Mouse (Mus musculus) embryonic facial prominence, embryonic 11.5 days (tissue): ENCODE measurements around the gene Shroom3. TPM values are rescaled to one million over a fixed set of nuclear protein-coding genes. Genes with fewer than 3 reads are reported as not detected.

ENCODE experiments used
- ATAC-seq: fragments of 200-750 bp; cut with Nextera tagmentation; replicated peaks from 2 replicates; pipeline ENCODE4 v1.8.0; 2017; ENCODE audit warnings: low read depth; ENCODE audit not compliant: insufficient number of reproducible peaks, low FRiP score, low TSS enrichment
- DNase-seq: peaks from one replicate; pipeline ENCODE4 v3.0.0-alpha.2; 2015; ENCODE audit warnings: low spot score
- H3K27ac ChIP-seq: fragments of 300-500 bp; sonication (generic); replicated peaks from 2 replicates; pipeline ENCODE4 v1.5.1; 2014; ENCODE audit warnings: mild to moderate bottlenecking, low read depth, low read length, control low read depth
- H3K27me3 ChIP-seq: fragments of 300-500 bp; sonication (generic); 2 replicates; pipeline ENCODE4 v1.6.1; 2014; ENCODE audit warnings: mild to moderate bottlenecking, low read length, moderate library complexity, mixed read lengths; ENCODE audit not compliant: control insufficient read depth, insufficient read depth
- H3K36me3 ChIP-seq: fragments of 300-500 bp; sonication (generic); replicated peaks from 2 replicates; pipeline ENCODE4 v1.6.1; 2014; ENCODE audit warnings: low read depth, mild to moderate bottlenecking, low read length, moderate library complexity, mixed read lengths; ENCODE audit not compliant: control insufficient read depth, insufficient read depth
- H3K4me1 ChIP-seq: fragments of 300-500 bp; sonication (generic); 2 replicates; pipeline ENCODE4 v1.6.1; 2014; ENCODE audit warnings: low read length, mixed read lengths; ENCODE audit not compliant: control insufficient read depth, insufficient read depth
- H3K4me2 ChIP-seq: fragments of 300-500 bp; sonication (generic); 2 replicates; pipeline ENCODE4 v1.6.1; 2014; ENCODE audit warnings: low read depth, mild to moderate bottlenecking, control low read depth, low read length, moderate library complexity
- H3K4me3 ChIP-seq: fragments of 300-500 bp; sonication (generic); 2 replicates; pipeline ENCODE4 v1.5.1; 2014; ENCODE audit warnings: low read depth, low read length, control low read depth
- H3K9ac ChIP-seq: fragments of 300-500 bp; sonication (generic); replicated peaks from 2 replicates; pipeline ENCODE4 v1.6.1; 2014; ENCODE audit warnings: mild to moderate bottlenecking, control low read depth, low read length
- H3K9me3 ChIP-seq: fragments of 300-500 bp; sonication (generic); replicated peaks from 2 replicates; pipeline ENCODE4 v1.6.1; 2016; ENCODE audit warnings: mild to moderate bottlenecking, low read length, inconsistent platforms, mixed read lengths; ENCODE audit not compliant: control insufficient read depth
- WGBS: fragments of 180-500 bp; shearing (Covaris S2); extraction: QIAGEN DNeasy Blood & Tissue Kit; methylation state at CpG from one replicate; pipeline ENCODE4 v1.1.7; 2014; 5-methylcytosine and 5-hydroxymethylcytosine counted together
- polyA plus RNA-seq: library from polyadenylated mRNA; unstranded; fragments of >200 nt; fragmentation: Nextera tagmentation; extraction: Ambion mirVana; gene quantifications from 2 replicates; pipeline ENCODE4 v1.2.1, GENCODE M21; 2014

Shroom3 gene
- polyA plus RNA-seq, 1 experiment from 2014 or later = 2.2 TPM

DNA sequence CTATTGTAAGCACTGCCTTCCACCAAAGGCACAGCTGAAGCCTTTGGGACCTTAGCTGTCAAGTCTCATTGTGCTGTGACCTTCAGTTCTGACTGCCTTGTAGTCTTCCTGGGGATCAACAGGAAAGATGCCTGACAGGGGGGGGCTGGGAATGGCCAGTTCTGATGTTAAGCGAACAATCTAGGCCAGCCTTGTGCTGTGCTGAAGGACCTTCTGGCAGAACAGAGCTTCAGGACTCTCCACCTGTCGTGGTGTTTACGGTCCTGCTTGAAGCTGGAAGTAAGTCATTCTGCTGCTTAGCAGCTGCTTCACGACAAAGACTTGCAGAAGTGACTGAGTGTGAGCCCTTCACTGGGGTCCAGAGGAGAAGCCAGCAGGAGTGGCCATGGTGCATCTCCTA is 156.1 kb downstream of the Shroom3 start:
- WGBS = 87% methylated on average over 4 of the region's 4 CpGs
- DNase-seq = no peak
- no peak for ATAC-seq
- H3K9me3 ChIP-seq = no peaks in the 10 kb centered on the region
- no peaks in the 10 kb centered on the region for H3K27me3 ChIP-seq
- no peak overlapping the region for H3K9ac ChIP-seq
- no peak overlapping the region for H3K27ac ChIP-seq
- H3K4me3 ChIP-seq = no peak overlapping the region
- H3K4me2 ChIP-seq = no peak overlapping the region
- no peaks in the 10 kb centered on the region for H3K4me1 ChIP-seq
- H3K36me3 ChIP-seq = no peaks in the 10 kb centered on the region

DNA sequence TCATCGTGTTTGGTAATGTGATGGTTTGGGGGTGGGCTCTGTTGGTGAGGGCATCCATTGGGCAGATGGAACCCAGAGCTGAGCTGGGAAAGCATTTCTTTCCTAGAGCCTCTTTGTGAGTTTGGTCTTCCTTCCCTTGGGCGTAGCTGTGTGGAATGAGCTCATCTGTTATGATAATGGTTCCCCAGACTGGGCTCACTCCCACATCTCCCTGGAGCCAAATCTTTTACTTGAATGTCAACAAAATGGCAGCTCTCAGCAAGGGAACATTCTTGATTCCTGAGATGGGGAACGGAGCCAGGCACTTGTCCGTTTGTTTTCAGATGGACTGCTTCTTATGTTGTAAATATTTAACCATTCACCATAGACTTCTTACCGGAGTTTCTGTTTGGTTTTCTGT is 158.2 kb downstream of the Shroom3 start:
- H3K9me3 ChIP-seq = no peaks in the 10 kb centered on the region
- no peaks in the 10 kb centered on the region for H3K27me3 ChIP-seq
- DNase-seq (no peak), ATAC-seq (no peak)
- H3K4me3 ChIP-seq = no peak overlapping the region
- H3K4me2 ChIP-seq = no peak overlapping the region
- whole genome bisulfite sequencing = 72% methylated on average over 5 of the region's 5 CpGs
- no peaks in the 10 kb centered on the region for H3K36me3 ChIP-seq
- H3K27ac ChIP-seq = no peak overlapping the region
- no peak overlapping the region for H3K9ac ChIP-seq
- H3K4me1 ChIP-seq = no peaks in the 10 kb centered on the region

GRCm38 (mm10) chr5:92842417-92842816 is 159.2 kb downstream of the Shroom3 start:
- no peaks in the 10 kb centered on the region for H3K27me3 ChIP-seq
- no peak for ATAC-seq
- H3K4me1 ChIP-seq = no peaks in the 10 kb centered on the region
- H3K4me2 ChIP-seq = no peak overlapping the region
- H3K4me3 ChIP-seq = no peak overlapping the region
- H3K27ac ChIP-seq = no peak overlapping the region
- DNase-seq = no peak
- no peaks in the 10 kb centered on the region for H3K9me3 ChIP-seq
- H3K9ac ChIP-seq = no peak overlapping the region
- WGBS = 68% methylated on average over 8 of the region's 8 CpGs
- H3K36me3 ChIP-seq = no peaks in the 10 kb centered on the region

DNA sequence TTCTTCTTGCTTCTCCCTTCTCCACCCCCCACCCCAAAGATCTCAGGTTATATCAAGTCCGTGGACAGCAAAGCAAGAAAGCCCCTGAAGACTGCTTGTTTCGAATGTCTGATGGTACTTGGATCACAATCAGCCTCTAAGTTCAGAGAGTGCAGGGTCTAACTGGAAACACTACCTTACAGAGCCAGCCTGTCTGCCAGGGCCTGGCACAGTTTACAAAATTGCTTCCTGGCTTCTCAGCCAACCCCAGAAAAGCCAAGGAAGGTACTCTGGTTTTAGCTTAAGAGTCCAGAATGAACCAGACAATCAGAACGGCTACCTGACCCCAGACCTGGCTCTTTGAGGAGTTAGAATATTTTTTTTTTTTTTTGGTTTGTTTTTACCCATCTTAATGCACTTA is 159.6 kb downstream of the Shroom3 start:
- Histone ChIP-seq H3K4me2 (no peak overlapping the region), H3K27ac (no peak overlapping the region)
- WGBS = 79% methylated on average over 3 of the region's 3 CpGs

GRCm38 (mm10) chr5:92843850-92844785 is 160.9 kb downstream of the Shroom3 start:
- no peak overlapping the region for H3K9ac ChIP-seq
- no peak for DNase-seq
- 63% methylated on average over 20 of the region's 20 CpGs for WGBS
- no peak for ATAC-seq
- no peaks in the 10 kb centered on the region for H3K36me3 ChIP-seq
- no peaks in the 10 kb centered on the region for H3K4me1 ChIP-seq
- no peaks in the 10 kb centered on the region for H3K9me3 ChIP-seq
- no peak overlapping the region for H3K4me2 ChIP-seq
- no peak overlapping the region for H3K4me3 ChIP-seq
- H3K27ac ChIP-seq = no peak overlapping the region
- no peaks in the 10 kb centered on the region for H3K27me3 ChIP-seq

More for the DNA sequence above, 159.6 kb downstream of the Shroom3 start:
- Histone ChIP-seq H3K4me1 (no peaks in the 10 kb centered on the region), H3K9me3 (no peaks in the 10 kb centered on the region), H3K4me3 (no peak overlapping the region), H3K27me3 (no peaks in the 10 kb centered on the region), H3K36me3 (no peaks in the 10 kb centered on the region), H3K9ac (no peak overlapping the region)
- DNase-seq = no peak
- no peak for ATAC-seq

- H3K9me3 ChIP-seq = no peaks in the 10 kb centered on the region
- no peak for ATAC-seq
- H3K9ac ChIP-seq = no peak overlapping the region
- H3K4me1 ChIP-seq = no peaks in the 10 kb centered on the region
- no peak overlapping the region for H3K4me2 ChIP-seq
- H3K36me3 ChIP-seq = no peaks in the 10 kb centered on the region
- 91% methylated on average over 6 of the region's 6 CpGs for WGBS
- no peak overlapping the region for H3K27ac ChIP-seq
- DNase-seq = no peak
- H3K27me3 ChIP-seq = no peaks in the 10 kb centered on the region
- H3K4me3 ChIP-seq = no peak overlapping the region
Observed at GRCm38 (mm10) chr5:92849743-92850142, 166.5 kb downstream of the Shroom3 start.

DNA sequence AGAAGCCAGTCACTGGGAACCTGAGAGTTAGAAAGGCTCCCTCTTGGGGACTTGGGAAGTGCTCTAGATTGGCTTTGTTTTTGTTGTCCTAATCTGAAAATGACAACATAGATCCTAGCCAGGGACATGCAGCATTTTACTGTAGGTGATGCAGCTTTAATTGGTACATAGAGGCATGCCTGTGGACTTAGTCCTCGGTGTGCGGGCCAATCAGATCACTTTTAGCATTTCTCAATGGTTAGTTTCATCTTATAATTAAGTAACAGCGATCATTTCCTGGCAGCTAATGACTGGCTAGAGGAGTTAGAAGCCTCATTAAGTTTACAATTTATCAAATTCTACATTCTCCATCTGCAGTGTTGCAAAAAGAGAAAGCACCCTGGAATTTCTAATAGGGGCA is 167.7 kb downstream of the Shroom3 start:
- H3K27me3 ChIP-seq = no peaks in the 10 kb centered on the region
- WGBS = 86% methylated on average over 3 of the region's 3 CpGs
- no peak overlapping the region for H3K9ac ChIP-seq
- H3K4me3 ChIP-seq = no peak overlapping the region
- no peaks in the 10 kb centered on the region for H3K9me3 ChIP-seq
- H3K4me1 ChIP-seq = no peaks in the 10 kb centered on the region
- no peak overlapping the region for H3K27ac ChIP-seq
- no peaks in the 10 kb centered on the region for H3K36me3 ChIP-seq
- ATAC-seq = no peak
- H3K4me2 ChIP-seq = no peak overlapping the region
- DNase-seq = no peak

GRCm38 (mm10) chr5:92854983-92855382 is 171.7 kb downstream of the Shroom3 start:
- WGBS = 72% methylated on average over 4 of the region's 4 CpGs
- no peak for ATAC-seq
- H3K4me3 ChIP-seq = no peak overlapping the region

More at GRCm38 (mm10) chr5:92854983-92855382, 171.7 kb downstream of the Shroom3 start:
- Histone ChIP-seq H3K36me3 (no peaks in the 10 kb centered on the region), H3K4me2 (no peak overlapping the region), H3K9me3 (no peaks in the 10 kb centered on the region), H3K27me3 (no peaks in the 10 kb centered on the region), H3K27ac (no peak overlapping the region), H3K4me1 (no peaks in the 10 kb centered on the region), H3K9ac (no peak overlapping the region)
- DNase-seq = no peak
